Mouse (Mus musculus) intestine, embryonic 14.5 days (tissue): ENCODE results near the gene Rcc1. TPM values are rescaled to one million over a fixed set of nuclear protein-coding genes. Genes with fewer than 3 reads are reported as not detected.
"Not testable (repeated sequence)": the region's sequence is repeated elsewhere in the genome, so short reads cannot be mapped to it uniquely, and the experiment has no call there.

Source experiments
- ATAC-seq: fragments of 200-750 bp; cut with Nextera tagmentation; replicated peaks from 2 replicates; pipeline ENCODE4 v1.8.0; 2017; ENCODE audit warnings: low read depth, moderate number of reproducible peaks, moderate TSS enrichment, moderate library complexity; ENCODE audit not compliant: low FRiP score, low TSS enrichment
- DNase-seq: peaks from one replicate; pipeline ENCODE4 v3.0.0-alpha.2; 2018; ENCODE audit warnings: low spot score
- H3K27ac ChIP-seq: fragments of 300-500 bp; sonication (generic); 2 replicates; pipeline ENCODE4 v1.5.1; 2014; ENCODE audit warnings: low read depth, mild to moderate bottlenecking, control low read depth
- H3K27me3 ChIP-seq: fragments of 300-500 bp; sonication (generic); replicated peaks from 2 replicates; pipeline ENCODE4 v1.6.1; 2014; ENCODE audit warnings: low read length, control low read depth; ENCODE audit not compliant: control insufficient read depth, insufficient read depth
- H3K36me3 ChIP-seq: fragments of 300-500 bp; sonication (generic); 2 replicates; pipeline ENCODE4 v1.6.1; 2014; ENCODE audit warnings: low read length, control low read depth; ENCODE audit not compliant: control insufficient read depth, insufficient read depth
- H3K4me1 ChIP-seq: fragments of 300-500 bp; sonication (generic); replicated peaks from 2 replicates; pipeline ENCODE4 v1.6.1; 2014; ENCODE audit warnings: low read length, control low read depth, mixed read lengths; ENCODE audit not compliant: control insufficient read depth, insufficient read depth
- H3K4me2 ChIP-seq: fragments of 300-500 bp; sonication (generic); 2 replicates; pipeline ENCODE4 v1.6.1; 2014; ENCODE audit warnings: low read length
- H3K4me3 ChIP-seq: fragments of 300-500 bp; sonication (generic); 2 replicates; pipeline ENCODE4 v1.5.1; 2014; ENCODE audit warnings: low read depth, low read length, control low read depth, mixed read lengths
- H3K9ac ChIP-seq: fragments of 300-500 bp; sonication (generic); 2 replicates; pipeline ENCODE4 v1.6.1; 2014; ENCODE audit warnings: mild to moderate bottlenecking, low read length
- H3K9me3 ChIP-seq: fragments of 300-500 bp; sonication (generic); 2 replicates; pipeline ENCODE4 v1.6.1; 2016; ENCODE audit warnings: low read length, control low read depth; ENCODE audit not compliant: control insufficient read depth
- WGBS: fragments of 180-500 bp; shearing (Covaris S2); extraction: QIAGEN DNeasy Blood & Tissue Kit; methylation state at CpG from one replicate; pipeline ENCODE4 v1.1.7; 2014; 5-methylcytosine and 5-hydroxymethylcytosine counted together
- polyA plus RNA-seq: library from polyadenylated mRNA; unstranded; fragments of >200 nt; fragmentation: Nextera tagmentation; extraction: Ambion mirVana; gene quantifications from 2 replicates; pipeline ENCODE4 v1.2.1, GENCODE M21; 2014

Rcc1 gene
- polyA plus RNA-seq, 1 experiment from 2014 or later: 65.7 TPM

- Histone ChIP-seq H3K4me1 (peaks cover 8% of the 10 kb centered on the region; the same call in 1 of the 2 replicates), H3K27me3 (no peaks in the 10 kb centered on the region), H3K9ac (no peak overlapping the region), H3K27ac (no peak overlapping the region), H3K36me3 (peaks cover 8% of the 10 kb centered on the region), H3K4me2 (no peak overlapping the region), H3K9me3 (no peaks in the 10 kb centered on the region), H3K4me3 (no peak overlapping the region)
- no peak for DNase-seq
- WGBS: 85% methylated on average over 8 of the region's 8 CpGs
- ATAC-seq: no peak
Measured at GRCm38 (mm10) chr4:132305276-132305675, 48.1 kb downstream of the Rcc1 start.

GRCm38 (mm10) chr4:132303484-132303883 is 49.9 kb downstream of the Rcc1 start:
- not testable (repeated sequence) for H3K36me3 ChIP-seq, H3K9me3 ChIP-seq, H3K27me3 ChIP-seq, ATAC-seq, H3K4me1 ChIP-seq, DNase-seq
- Histone ChIP-seq H3K4me2 (peak overlapping the region; percentile 68), H3K9ac (peak overlapping the region; percentile 48; the same call in 1 of the 2 replicates), H3K4me3 (peak overlapping the region; percentile 45), H3K27ac (peak overlapping the region; percentile 16; the same call in 1 of the 2 replicates)
- 36% methylated on average over 6 of the region's 6 CpGs for WGBS

- H3K4me3 ChIP-seq: peak within 1 kb of the TSS; percentile 45
- 1% methylated on average over 31 of the region's 31 CpGs for WGBS
- peak within 1 kb of the TSS; percentile 48 for H3K9ac ChIP-seq
- H3K27ac ChIP-seq: peak within 1 kb of the TSS; percentile 16; the same call in 1 of the 2 replicates
- DNase-seq: peak; percentile 87
- no peaks in the 10 kb centered on the region for H3K27me3 ChIP-seq
- ATAC-seq: peak; percentile 76
- peak within 1 kb of the TSS; percentile 68 for H3K4me2 ChIP-seq
- no peaks in the 10 kb centered on the region for H3K4me1 ChIP-seq
- H3K36me3 ChIP-seq: no peaks in the 10 kb centered on the region
- no peaks in the 10 kb centered on the region for H3K9me3 ChIP-seq
Measured at GRCm38 (mm10) chr4:132302939-132303479, 50.4 kb downstream of the Rcc1 start, which contains the start of gene Rab42. Gene Rab42 (minus strand): TSS chr4:132303385.

- Histone ChIP-seq H3K4me1 (no peaks in the 10 kb centered on the region), H3K27me3 (no peaks in the 10 kb centered on the region), H3K9ac (peak overlapping the region; percentile 48), H3K4me2 (peak overlapping the region; percentile 68), H3K9me3 (no peaks in the 10 kb centered on the region), H3K4me3 (peak overlapping the region; percentile 45), H3K36me3 (no peaks in the 10 kb centered on the region), H3K27ac (no peak overlapping the region)
- DNase-seq (no peak), ATAC-seq (no peak)
- 65% methylated on average over 16 of the region's 16 CpGs for WGBS
Measured at GRCm38 (mm10) chr4:132301965-132302938, 51.2 kb downstream of the Rcc1 start.

- Histone ChIP-seq H3K36me3 (no peaks in the 10 kb centered on the region), H3K4me3 (no peak overlapping the region), H3K4me2 (no peak overlapping the region), H3K4me1 (no peaks in the 10 kb centered on the region), H3K27me3 (no peaks in the 10 kb centered on the region), H3K27ac (no peak overlapping the region), H3K9ac (no peak overlapping the region), H3K9me3 (no peaks in the 10 kb centered on the region)
- no peak for DNase-seq
- 75% methylated on average over 6 of the region's 6 CpGs for WGBS
- no peak for ATAC-seq
Measured at GRCm38 (mm10) chr4:132301486-132301885, 51.9 kb downstream of the Rcc1 start.

GRCm38 (mm10) chr4:132299849-132300248 is 53.6 kb downstream of the Rcc1 start:
- no peaks in the 10 kb centered on the region for H3K9me3 ChIP-seq
- H3K9ac ChIP-seq: no peak overlapping the region
- H3K27ac ChIP-seq: no peak overlapping the region
- no peaks in the 10 kb centered on the region for H3K36me3 ChIP-seq
- H3K27me3 ChIP-seq: no peaks in the 10 kb centered on the region
- WGBS: 75% methylated on average over 1 of the region's 1 CpGs
- no peaks in the 10 kb centered on the region for H3K4me1 ChIP-seq
- ATAC-seq (no peak), DNase-seq (no peak)
- no peak overlapping the region for H3K4me3 ChIP-seq
- H3K4me2 ChIP-seq: no peak overlapping the region

- Histone ChIP-seq H3K27me3 (no peaks in the 10 kb centered on the region), H3K4me2 (no peak overlapping the region), H3K4me3 (no peak overlapping the region), H3K27ac (no peak overlapping the region), H3K9me3 (peaks cover 4% of the 10 kb centered on the region; the same call in 1 of the 2 replicates), H3K36me3 (peaks cover 13% of the 10 kb centered on the region; the same call in 1 of the 2 replicates), H3K9ac (no peak overlapping the region), H3K4me1 (no peaks in the 10 kb centered on the region)
- 45% methylated on average over 8 of the region's 8 CpGs for WGBS
- ATAC-seq: no peak
- DNase-seq: no peak
Measured at GRCm38 (mm10) chr4:132295696-132296390, 57.6 kb downstream of the Rcc1 start.

GRCm38 (mm10) chr4:132293682-132294240 is 59.6 kb downstream of the Rcc1 start:
- Histone ChIP-seq H3K9ac (no peak overlapping the region), H3K4me2 (no peak overlapping the region), H3K9me3 (peaks cover 4% of the 10 kb centered on the region; the same call in 1 of the 2 replicates), H3K4me1 (no peaks in the 10 kb centered on the region), H3K36me3 (peaks cover 21% of the 10 kb centered on the region), H3K4me3 (no peak overlapping the region), H3K27me3 (no peaks in the 10 kb centered on the region), H3K27ac (no peak overlapping the region)
- 82% methylated on average over 7 of the region's 7 CpGs for WGBS
- ATAC-seq: no peak
- no peak for DNase-seq
